Mouse (Mus musculus): ENCODE data around the gene Kcnn1. TPM values are rescaled to one million over a fixed set of nuclear protein-coding genes. Genes with fewer than 3 reads are reported as not detected.

The Kcnn1 gene
- polyA plus RNA-seq, 1 experiment, result 0.99 TPM

DNA sequence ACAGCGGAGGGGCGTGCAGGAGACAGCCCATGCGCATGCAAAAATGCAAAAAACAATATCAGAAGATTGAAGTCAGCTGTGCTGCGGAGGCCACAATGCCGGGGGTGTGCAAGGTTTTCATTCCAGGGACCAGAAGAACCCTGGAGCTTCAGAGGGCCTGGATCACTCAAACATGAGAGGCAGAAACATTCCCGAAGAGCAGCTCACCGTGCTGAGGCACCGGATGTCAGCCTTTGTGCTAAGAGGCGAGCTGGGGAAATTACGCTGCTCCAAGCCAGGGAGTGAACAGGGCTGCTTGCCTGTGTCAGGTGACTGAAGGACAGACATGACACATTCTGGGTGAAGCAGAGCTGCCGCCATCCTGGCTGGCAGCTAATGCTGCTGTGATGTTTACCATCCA, 17.5 kb upstream of the Kcnn1 start:
- H3K4me1 ChIP-seq (ENCODE audit: control insufficient read depth, insufficient read depth, low read length), result peaks cover 12% of the 10 kb centered on the region
- no peak for TF ChIP-seq CTCF (IDR thresholded peaks at IDR 0.05; ENCODE audit: low read depth, low read length)
- no peak for TF ChIP-seq POLR2A (IDR thresholded peaks at IDR 0.05; ENCODE audit: borderline replicate concordance, low read depth, low read length)
- no peak overlapping the region for H3K4me3 ChIP-seq (ENCODE audit: insufficient read depth, low read length)
- H3K27ac ChIP-seq (ENCODE audit: insufficient read depth, low read depth, low read length), result no peak overlapping the region

DNA sequence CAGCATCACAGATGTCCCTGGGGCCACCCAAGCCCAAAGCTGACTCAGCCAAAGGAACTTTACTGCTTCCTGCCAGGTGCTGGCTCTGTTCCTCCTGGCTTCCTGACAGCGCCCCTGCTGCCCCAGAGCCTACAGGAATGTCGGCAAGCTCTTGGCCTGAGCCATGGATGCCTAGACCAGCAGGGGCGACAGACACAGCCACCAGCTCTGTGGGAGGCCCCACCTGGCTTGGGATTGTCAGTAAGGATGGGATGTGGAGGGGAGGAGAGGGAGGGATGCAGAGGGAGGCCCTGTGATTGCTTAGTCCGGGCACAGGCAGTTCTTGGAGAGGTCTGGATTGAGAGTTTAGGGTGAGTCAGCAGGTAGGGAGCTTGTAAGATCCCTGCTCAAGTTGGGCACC, 17.1 kb upstream of the Kcnn1 start:
- H3K27ac ChIP-seq (ENCODE audit: insufficient read depth, low read depth, low read length), result no peak overlapping the region
- H3K4me3 ChIP-seq (ENCODE audit: insufficient read depth, low read length), result no peak overlapping the region
- TF ChIP-seq POLR2A (IDR thresholded peaks at IDR 0.05; ENCODE audit: borderline replicate concordance, low read depth, low read length), result no peak
- no peak for TF ChIP-seq CTCF (IDR thresholded peaks at IDR 0.05; ENCODE audit: low read depth, low read length)

DNA sequence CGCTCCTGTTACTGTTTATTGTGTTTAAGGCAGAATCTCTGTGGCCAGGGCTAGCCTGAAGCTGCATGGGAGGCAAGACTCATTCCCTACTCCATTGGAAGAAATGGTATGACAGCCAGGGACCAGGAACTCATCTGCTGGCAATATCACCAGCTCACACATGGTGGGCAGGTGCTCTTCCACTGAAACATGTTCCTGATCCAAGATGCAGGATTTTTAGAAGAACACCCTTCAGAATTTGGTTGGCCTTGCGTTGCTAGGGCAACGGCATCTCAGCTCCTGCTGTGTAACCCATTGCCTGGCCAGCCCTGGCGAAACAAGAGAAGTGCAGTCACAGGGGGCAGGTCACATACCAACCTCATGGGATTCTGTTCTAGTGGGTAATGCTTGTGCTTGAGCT, 16.4 kb upstream of the Kcnn1 start:
- no peak for TF ChIP-seq POLR2A (IDR thresholded peaks at IDR 0.05; ENCODE audit: borderline replicate concordance, low read depth, low read length)
- TF ChIP-seq CTCF (IDR thresholded peaks at IDR 0.05; ENCODE audit: low read depth, low read length), result no peak
- Histone ChIP-seq H3K27ac (ENCODE audit: insufficient read depth, low read depth, low read length) (no peak overlapping the region), H3K4me1 (ENCODE audit: control insufficient read depth, insufficient read depth, low read length) (0 out of 2 replicates have a peak, but pooled peaks cover 3% of the 10 kb centered on the region), H3K4me3 (ENCODE audit: insufficient read depth, low read length) (no peak overlapping the region)

More for the DNA sequence above, 17.1 kb upstream of the Kcnn1 start:
- peaks cover 8% of the 10 kb centered on the region for H3K4me1 ChIP-seq (ENCODE audit: control insufficient read depth, insufficient read depth, low read length)

DNA sequence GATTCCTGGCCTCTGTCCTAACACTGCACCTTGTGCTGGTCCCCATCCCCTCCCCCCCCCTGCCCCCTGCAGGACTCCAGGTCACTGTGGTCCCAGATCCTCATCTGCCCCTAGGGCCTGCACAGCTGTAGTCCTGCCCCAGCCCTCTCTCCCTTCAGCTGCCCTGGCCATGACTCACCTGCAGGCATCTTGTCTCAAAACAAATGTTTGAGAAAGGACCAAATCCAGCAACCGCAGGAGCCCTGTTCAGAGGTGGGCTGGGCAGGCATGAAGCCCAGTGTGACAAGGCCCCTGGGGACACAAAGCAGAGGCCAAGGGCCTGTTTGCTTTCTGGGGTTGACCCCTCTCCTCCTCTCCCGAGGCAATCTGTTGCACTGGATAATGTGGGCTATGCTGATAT, 15.1 kb upstream of the Kcnn1 start:
- H3K4me1 ChIP-seq (ENCODE audit: control insufficient read depth, insufficient read depth, low read length), result no peaks in the 10 kb centered on the region
- H3K27ac ChIP-seq (ENCODE audit: insufficient read depth, low read depth, low read length), result no peak overlapping the region
- TF ChIP-seq POLR2A (IDR thresholded peaks at IDR 0.05; ENCODE audit: borderline replicate concordance, low read depth, low read length) (no peak), CTCF (IDR thresholded peaks at IDR 0.05; ENCODE audit: low read depth, low read length) (no peak)
- H3K4me3 ChIP-seq (ENCODE audit: insufficient read depth, low read length), result no peak overlapping the region

DNA sequence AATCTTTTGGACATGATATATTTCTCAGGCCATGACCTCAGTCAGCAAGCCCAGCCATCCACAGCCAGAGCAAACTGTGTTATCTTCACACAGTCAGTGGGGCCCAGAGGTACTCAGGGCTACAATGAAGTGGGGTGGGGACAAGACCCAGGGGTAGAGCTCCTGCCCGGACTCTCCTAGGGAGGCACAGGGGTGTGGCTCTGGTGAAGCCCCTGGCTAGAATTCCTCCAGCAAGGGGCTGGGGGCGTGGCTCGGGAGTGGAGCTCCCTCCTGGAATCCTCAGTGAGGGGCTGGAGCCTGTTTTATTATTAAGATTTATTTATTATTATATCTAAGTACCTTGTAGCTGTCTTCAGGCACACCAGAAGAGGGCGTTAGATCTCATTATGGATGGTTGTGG, 13.3 kb upstream of the Kcnn1 start:
- no peaks in the 10 kb centered on the region for H3K4me1 ChIP-seq (ENCODE audit: control insufficient read depth, insufficient read depth, low read length)
- no peak overlapping the region for H3K27ac ChIP-seq (ENCODE audit: insufficient read depth, low read depth, low read length)
- H3K4me3 ChIP-seq (ENCODE audit: insufficient read depth, low read length), result no peak overlapping the region
- TF ChIP-seq CTCF (IDR thresholded peaks at IDR 0.05; ENCODE audit: low read depth, low read length) (no peak), POLR2A (IDR thresholded peaks at IDR 0.05; ENCODE audit: borderline replicate concordance, low read depth, low read length) (no peak)

DNA sequence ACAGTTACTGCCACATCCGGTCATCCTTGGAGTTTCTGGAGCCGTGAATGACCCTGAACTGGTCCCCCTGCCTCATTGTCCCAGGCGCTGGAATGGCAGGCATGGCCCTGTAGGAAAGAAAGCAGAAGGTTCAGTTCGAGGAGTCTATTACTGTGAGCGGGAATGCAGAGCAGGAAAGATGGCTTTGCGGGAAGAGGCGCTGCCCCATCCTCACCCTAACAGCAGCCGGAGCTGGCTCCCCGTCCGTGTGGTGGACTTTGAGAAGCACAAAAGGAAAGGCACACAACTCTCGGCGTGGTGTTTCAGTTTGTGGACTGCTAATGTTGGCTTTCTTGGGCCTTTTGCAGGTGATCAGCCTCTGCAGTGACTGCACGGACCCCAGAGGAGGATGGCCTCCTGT, 11.4 kb upstream of the Kcnn1 start:
- no peak for TF ChIP-seq CTCF (IDR thresholded peaks at IDR 0.05; ENCODE audit: low read depth, low read length)
- TF ChIP-seq POLR2A (IDR thresholded peaks at IDR 0.05; ENCODE audit: borderline replicate concordance, low read depth, low read length), result no peak

DNA sequence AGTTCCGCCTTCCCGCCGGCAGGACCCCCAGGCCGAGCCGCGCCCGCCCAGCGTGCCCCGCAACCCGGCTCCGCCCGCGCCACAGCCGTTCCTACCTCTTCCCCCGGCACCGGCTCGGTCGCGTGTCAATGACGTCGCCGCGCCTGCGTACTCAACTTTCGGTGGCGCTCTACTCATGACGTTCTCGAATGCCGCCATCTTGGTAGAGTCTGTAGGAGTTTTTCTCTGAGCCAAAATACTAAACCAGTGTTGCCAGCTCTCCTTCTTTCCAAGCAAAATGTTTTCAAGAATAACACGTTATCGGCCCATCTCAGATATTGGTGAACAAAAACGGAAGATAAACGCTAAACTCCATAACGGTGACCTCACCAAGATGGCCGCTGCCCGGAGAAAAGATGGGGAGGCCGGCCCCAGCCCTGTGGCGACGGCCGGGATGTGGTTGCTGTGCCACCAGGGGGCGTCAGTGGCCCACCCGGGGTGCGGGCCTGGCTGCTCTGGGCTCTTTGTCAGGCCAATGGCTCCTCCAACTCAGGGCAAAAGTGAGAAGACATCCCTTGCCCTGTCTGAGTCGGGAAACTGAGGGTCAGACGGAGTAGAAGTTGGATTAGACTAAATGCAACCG, 10.4 kb upstream of the Kcnn1 start, which contains the start of gene Ccdc124:
Gene Ccdc124, minus strand, starts transcription at position 572 of the 622 bp plus-strand sequence.
- peak within 1 kb of the TSS; percentile 82 for H3K27ac ChIP-seq (ENCODE audit: insufficient read depth, low read depth, low read length)
- peaks cover 4% of the 10 kb centered on the region for H3K4me1 ChIP-seq (ENCODE audit: control insufficient read depth, insufficient read depth, low read length)
- H3K4me3 ChIP-seq (ENCODE audit: insufficient read depth, low read length), result peak within 1 kb of the TSS; percentile 61
- TF ChIP-seq CTCF (IDR thresholded peaks at IDR 0.05; ENCODE audit: low read depth, low read length) (peak; percentile 69), POLR2A (IDR thresholded peaks at IDR 0.05; ENCODE audit: borderline replicate concordance, low read depth, low read length) (0 out of 2 replicates have a peak, but pooled peaks have one; percentile 13)

More for the DNA sequence above, 11.4 kb upstream of the Kcnn1 start:
- H3K4me3 ChIP-seq (ENCODE audit: insufficient read depth, low read length), result no peak overlapping the region
- H3K4me1 ChIP-seq (ENCODE audit: control insufficient read depth, insufficient read depth, low read length), result no peaks in the 10 kb centered on the region
- H3K27ac ChIP-seq (ENCODE audit: insufficient read depth, low read depth, low read length), result no peak overlapping the region

DNA sequence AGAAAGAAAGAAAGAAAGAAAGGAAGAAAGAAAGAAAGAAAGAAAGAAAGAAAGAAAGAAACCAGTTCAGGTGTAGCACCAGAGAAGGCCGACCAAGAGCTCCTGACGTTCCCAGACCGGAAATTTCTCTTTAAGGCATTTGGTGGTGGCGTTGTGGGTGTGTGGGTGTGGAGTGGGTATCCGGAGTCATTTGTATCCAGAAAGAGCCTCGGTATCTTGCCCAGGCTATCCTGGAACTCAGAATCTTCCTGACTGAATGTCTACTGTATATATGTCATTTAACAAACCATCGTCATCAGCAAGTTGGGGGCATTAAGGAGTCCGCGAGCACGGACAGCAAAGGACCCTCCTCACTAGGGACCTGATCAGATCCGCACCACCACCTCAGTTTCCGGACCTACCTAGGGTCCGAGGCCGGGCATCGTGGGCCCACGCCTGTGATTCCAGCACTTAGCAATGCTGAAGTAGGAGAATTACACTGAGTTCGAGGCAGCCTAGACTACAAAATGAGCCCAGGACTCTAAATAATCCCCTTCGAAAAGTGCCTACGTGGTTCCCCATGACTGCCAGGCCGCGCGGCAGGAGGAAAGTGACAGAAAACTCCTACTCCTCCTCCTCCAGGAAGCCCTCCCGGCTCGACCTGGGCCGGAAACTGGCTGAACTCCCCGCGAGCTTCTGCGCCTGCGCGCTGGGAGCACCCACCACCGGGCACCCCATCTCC, 9.7 kb upstream of the Kcnn1 start:
- TF ChIP-seq CTCF (IDR thresholded peaks at IDR 0.05; ENCODE audit: low read depth, low read length), result no peak
- TF ChIP-seq POLR2A (IDR thresholded peaks at IDR 0.05; ENCODE audit: borderline replicate concordance, low read depth, low read length), result no peak
- peaks cover 4% of the 10 kb centered on the region for H3K4me1 ChIP-seq (ENCODE audit: control insufficient read depth, insufficient read depth, low read length)
- H3K27ac ChIP-seq (ENCODE audit: insufficient read depth, low read depth, low read length), result peak overlapping the region; percentile 57
- H3K4me3 ChIP-seq (ENCODE audit: insufficient read depth, low read length), result peak overlapping the region; percentile 61

DNA sequence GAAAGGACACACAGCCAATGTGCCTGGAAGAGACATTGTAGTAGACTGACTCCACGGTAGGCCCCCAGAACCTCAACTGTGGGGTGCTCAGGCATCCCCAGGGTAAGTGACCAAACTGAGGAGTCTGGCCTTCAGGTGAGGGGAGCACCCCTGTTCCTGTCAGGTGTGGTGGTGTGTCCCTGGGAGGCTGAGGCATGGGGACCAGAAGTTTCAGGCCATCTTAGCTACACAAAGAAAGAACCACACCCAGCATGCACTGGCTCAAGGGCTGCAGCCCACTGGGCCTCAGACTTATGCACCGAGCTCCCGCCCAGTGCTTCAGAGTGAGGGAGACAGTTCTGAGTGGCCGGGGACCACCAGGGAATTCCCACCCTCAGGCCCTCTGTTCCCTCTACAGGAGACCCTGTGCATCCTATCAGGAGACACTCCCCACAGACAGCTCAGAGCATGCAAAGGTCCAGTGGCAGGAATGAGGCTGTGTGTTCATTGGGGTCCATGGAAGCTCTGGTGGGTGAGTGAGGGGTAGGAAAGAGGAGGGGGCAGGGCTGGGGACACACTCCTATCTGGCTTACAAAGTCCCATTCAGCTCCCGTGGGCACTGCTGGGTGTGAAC, 8.2 kb upstream of the Kcnn1 start:
- Histone ChIP-seq H3K4me1 (ENCODE audit: control insufficient read depth, insufficient read depth, low read length) (peaks cover 4% of the 10 kb centered on the region), H3K4me3 (ENCODE audit: insufficient read depth, low read length) (no peak overlapping the region), H3K27ac (ENCODE audit: insufficient read depth, low read depth, low read length) (no peak overlapping the region)
- TF ChIP-seq CTCF (IDR thresholded peaks at IDR 0.05; ENCODE audit: low read depth, low read length), result no peak
- no peak for TF ChIP-seq POLR2A (IDR thresholded peaks at IDR 0.05; ENCODE audit: borderline replicate concordance, low read depth, low read length)

DNA sequence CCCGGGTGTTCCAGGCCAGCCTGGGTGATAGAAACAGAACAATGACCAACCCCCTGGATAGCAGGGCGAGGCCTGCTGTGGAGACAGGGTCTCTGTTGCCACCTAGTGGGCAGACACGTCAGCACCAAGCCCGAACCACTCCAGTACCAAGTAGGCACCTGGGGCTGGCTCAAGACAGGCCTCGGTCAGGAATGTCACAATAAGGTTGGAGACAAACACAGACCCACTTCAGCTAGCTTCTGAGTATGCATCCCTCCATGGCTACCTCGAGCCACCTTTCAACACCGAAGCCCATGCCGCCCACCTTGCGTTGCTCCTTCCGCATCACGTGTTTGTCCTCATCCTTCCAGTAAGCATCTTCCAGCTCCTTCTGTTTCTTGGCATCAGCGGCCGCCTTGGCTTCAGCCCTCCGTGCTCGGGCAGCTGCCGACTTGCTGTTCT, 6.6 kb upstream of the Kcnn1 start:
- Histone ChIP-seq H3K27ac (ENCODE audit: insufficient read depth, low read depth, low read length) (no peak overlapping the region), H3K4me1 (ENCODE audit: control insufficient read depth, insufficient read depth, low read length) (peaks cover 8% of the 10 kb centered on the region), H3K4me3 (ENCODE audit: insufficient read depth, low read length) (no peak overlapping the region)
- TF ChIP-seq POLR2A (IDR thresholded peaks at IDR 0.05; ENCODE audit: borderline replicate concordance, low read depth, low read length), result no peak
- peak; percentile 60 for TF ChIP-seq CTCF (IDR thresholded peaks at IDR 0.05; ENCODE audit: low read depth, low read length)
